Mouse (Mus musculus) gastrocnemius, postnatal 36 days (tissue): ENCODE data around the gene Gpc1. TPM values are rescaled to one million over a fixed set of nuclear protein-coding genes. Genes with fewer than 3 reads are reported as not detected.

Source experiments
- DNase-seq, 2 experiments: peaks; one replicate each; pipeline ENCODE4 v3.0.0; 2022
- intact Hi-C: fragments of 180-260 bp; cut with DNase I; formaldehyde crosslinking; loops from one replicate; pipeline ENCODE4 v1.15.1; 2025
- long read RNA-seq, 2 experiments: library from polyadenylated mRNA; stranded (forward); transcript quantifications; one replicate each; pipeline ENCODE4 v2.0.0; 2021
- total RNA-seq, 2 experiments: library from RNA; stranded (reverse); gene quantifications; 2 replicates each; pipeline ENCODE4 v1.2.3; 2021

Gene Gpc1
- total RNA-seq = 100 to 1,000 TPM; 244 to 266 TPM
- long read RNA-seq, experiment 1, full-length matches to known transcripts = 131 of 245 reads
- long read RNA-seq, experiment 1, partial matches to known transcripts = 105 of 245 reads
- long read RNA-seq, experiment 1, other reads (novel, unspliced or antisense) = 9 of 245 reads
- long read RNA-seq, experiment 2, full-length matches to known transcripts = 150 of 297 reads
- long read RNA-seq, experiment 2, partial matches to known transcripts = 141 of 297 reads
- long read RNA-seq, experiment 2, other reads (novel, unspliced or antisense) = 6 of 297 reads

DNA sequence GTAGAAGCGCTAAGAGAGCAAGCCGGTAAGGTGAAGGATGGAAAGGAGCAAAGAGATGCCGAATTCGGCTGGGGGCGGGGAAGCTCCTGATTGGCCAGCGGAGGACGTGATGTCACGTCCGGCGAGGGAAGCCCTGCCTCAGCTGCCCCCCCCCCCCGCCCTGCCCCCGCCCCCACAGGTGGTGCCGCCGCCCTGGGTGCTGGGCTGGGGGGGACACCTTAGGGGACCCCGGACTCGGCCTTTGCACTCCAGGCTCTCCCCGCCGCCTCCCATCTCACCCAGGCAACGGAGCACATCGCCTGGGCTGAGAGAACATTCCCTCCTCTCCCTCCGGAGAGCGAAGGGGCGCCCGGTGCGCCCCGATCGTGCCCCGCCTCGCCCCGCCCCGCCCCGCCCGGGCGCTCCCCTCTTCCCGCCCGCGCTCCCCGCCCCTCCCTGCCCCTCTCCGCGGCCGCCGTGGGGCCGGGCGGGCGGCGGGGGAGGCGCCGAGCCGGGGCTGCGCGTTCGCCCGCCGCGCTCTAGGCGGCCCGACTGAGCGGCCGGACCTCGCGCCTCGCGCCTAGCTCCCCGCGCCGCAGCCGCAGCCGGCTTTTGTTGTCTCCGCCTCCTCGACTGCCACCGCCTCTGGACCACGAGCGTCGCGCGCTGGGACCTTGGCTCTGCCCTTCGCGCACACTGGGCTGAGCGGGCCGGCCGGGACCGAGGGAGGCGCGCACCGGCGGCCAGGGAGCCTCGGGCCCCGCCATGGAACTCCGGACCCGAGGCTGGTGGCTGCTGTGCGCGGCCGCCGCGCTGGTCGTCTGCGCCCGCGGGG is at the start of gene Gpc1:
Gpc1 (plus strand) TSS at position 458 of the 814 bp plus-strand sequence.
- peak; percentile 72 to 73 for DNase-seq
- intact Hi-C loops = loop anchor here (1.0 to 5.0 kb wide), 2 partner anchors 59 to 127 kb away; no protein-coding TSS in a partner anchor

DNA sequence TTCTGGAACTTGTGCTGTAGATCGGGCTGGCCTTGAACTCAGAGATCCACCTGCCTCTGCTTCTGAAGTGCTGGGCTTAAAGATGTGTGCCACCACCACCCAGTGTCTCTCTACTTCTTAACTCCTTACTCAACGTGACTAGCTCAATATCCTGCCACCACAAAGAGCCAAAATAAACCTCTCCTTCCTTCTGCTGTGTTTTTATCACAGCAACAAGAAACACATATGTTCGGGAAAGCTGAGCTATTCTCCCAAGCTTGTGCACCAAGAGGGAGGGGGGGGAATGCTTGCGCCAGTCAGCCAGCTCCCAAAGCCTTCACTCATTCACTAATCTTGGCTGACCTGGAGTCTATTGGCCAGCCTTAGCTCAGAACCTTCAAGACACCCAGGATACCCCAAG is 49.6 kb upstream of the Gpc1 start:
- intact Hi-C loops = loop anchor here (5.0 kb wide), 1 partner anchor 70 kb away; no protein-coding TSS in a partner anchor

DNA sequence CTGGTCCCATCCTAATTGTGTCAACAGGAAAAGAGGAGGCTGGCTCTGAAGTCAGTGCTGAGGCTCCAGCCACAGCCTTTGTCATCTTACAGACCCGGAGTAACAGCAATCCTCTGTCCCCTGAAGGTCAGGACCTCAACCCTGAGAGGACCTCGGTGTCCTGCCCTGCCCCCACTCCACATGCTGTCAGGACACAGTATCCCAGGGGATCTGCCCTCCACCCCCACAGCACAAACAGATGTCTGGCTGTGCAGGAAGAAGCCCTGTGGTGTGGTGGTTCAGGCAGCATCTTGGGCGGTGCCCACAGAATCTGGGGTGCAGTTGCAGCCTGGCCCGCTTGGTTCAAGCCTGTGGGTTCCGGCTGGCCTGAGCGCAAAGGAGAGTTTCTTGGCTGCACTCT is 48.9 kb upstream of the Gpc1 start:
- intact Hi-C loops = loop anchor here (5.0 kb wide), 1 partner anchor 70 kb away; no protein-coding TSS in a partner anchor
- peak in 1 of 2 experiments; percentile 36 for DNase-seq

More for the DNA sequence above, 49.6 kb upstream of the Gpc1 start:
- DNase-seq = no peak

DNA sequence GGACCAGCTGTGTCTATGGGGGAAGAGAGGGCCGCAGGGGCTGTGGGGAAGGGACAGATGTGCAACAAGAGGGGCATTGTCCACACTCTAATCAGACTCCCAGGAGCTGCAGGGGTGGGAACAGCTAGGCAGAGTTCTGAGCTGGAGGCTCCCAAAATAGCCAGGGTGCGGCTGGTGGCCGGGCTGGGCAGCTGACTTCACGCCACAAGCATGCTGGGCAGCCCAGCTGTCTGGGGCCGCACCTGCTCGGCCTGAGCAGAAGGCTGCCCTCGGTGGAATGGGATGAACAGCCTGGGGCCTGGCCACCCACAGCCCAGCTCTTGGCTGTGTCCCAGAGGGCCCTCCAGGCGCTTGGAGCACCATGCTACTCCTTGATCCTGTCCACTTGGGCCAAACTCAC is 44.2 kb upstream of the Gpc1 start:
- DNase-seq = peak; percentile 43 to 53
- intact Hi-C loops = loop anchor here (5.0 kb wide), 1 partner anchor 90 kb away; no protein-coding TSS in a partner anchor

DNA sequence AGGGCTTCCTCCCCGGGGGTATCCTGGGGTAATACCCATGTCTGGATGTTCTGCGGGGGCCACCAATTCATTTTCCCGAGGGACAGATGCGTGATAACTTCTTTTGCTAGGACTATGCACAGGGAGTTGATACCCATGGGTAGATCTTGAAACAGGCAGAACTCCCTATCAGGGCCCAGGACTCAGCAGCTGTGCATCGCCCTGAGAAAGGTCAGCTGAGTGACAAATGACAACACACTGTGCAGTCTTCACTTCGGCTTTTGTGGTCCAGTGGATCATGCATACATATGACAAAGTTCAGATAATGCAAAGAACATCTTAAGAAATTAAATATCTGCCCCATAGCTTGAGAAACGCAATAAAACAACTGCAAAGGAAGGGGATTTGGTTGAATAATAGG is 43.4 kb upstream of the Gpc1 start:
- no peak for DNase-seq
- intact Hi-C loops = loop anchor here (5.0 kb wide), 1 partner anchor 91 kb away; no protein-coding TSS in a partner anchor

DNA sequence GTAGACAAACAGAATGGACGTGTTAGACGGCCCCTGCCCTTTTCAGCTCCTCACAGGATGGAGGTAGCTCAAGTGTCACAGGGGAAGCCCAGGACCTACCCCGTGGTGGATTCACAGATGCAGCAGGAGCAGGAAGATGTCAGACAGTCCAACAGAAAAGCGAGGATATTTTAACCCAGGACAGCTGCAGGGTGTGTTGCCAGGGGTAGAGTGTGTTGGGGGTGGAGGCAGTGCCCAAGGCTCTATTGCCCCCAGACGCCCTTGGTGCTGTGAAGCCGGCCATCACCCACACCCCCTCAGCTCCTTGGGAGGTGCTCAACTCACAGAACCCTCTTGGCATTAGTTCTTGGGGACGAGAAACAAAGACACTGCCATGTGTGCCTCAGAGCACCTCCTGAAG is 40.8 kb upstream of the Gpc1 start:
- no peak for DNase-seq
- intact Hi-C loops = loop anchor here (5.0 kb wide), 1 partner anchor 37 kb away; no protein-coding TSS in a partner anchor

DNA sequence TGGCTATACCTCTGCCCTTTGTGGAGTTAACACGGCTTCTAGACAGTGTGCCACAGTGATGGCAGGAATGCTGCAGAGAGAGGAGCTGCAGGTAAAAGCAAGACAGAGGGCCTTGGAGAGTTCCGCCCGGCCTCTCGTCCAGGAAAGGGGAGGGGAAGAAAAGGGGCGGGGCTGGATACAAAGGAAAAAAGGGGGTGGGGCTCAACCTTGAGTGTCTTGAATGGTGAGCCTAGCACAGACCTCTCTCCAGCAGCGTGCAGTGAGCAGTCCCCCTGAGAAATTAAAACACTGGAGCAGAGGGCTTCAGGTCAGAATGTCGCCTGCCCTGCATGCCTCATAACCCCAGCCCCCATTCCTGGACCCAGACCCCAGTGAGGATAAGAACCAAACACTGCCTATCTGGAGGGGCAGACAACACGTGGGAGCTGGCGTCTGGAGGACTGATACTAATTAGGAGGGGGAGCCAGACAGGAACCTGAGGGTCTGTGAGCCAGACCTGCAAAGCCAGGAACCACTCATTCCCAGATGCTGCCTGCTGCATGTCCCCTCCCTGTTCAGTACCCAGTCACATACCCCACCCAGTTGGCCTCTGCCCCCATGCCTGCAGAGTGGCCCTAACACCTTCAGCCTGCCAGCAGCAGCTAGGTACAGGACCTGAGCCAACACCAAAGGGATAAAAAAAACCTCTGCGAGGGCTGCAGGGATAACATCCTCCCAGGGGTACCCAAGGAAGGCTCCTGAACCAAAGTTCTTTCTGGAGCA is 40.2 kb upstream of the Gpc1 start:
- intact Hi-C loops = loop anchor here (5.0 kb wide), 1 partner anchor 36 kb away; no protein-coding TSS in a partner anchor
- no peak for DNase-seq

DNA sequence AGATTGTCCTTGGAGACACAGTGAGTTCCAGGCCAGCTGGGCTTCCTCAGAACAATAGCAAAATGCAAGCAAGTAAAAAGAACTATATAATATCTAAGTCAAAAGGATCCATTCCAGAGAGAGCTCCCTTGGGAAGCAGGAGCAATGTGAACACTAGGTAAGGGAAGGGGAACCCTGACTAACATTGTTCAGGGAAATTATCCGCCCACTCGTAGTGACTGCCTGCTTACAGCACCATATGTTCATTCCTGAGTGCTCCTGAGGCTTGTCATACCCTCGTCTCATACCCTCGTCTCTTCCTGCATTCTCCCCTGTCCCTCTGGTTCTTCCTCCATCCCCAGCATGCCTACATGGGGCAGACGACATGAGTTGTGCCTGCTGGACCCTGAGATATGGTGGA is 37.7 kb upstream of the Gpc1 start:
- intact Hi-C loops = loop anchor here (5.0 kb wide), 1 partner anchor 34 kb away; no protein-coding TSS in a partner anchor
- DNase-seq = no peak

DNA sequence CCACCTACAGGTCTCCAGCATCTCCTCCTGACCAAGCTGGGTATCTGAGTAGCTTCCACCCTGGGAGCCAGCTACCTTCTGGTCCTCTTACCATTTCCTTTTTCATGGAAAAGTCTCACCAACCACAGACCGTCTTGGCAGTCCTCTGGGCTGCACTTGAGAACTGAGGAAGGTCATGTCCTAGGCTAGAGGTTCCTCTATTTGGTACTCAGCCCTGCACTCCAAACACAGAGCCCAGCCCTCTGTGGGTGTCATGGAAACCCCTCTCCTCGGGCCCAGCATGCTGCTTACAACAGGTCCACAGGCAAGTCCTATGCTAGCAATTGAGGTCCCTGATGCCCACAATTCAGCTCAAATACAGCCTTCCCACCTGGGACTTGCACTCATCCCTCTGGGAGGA is 33.0 kb upstream of the Gpc1 start:
- DNase-seq = no peak
- intact Hi-C loops = no loop called here

DNA sequence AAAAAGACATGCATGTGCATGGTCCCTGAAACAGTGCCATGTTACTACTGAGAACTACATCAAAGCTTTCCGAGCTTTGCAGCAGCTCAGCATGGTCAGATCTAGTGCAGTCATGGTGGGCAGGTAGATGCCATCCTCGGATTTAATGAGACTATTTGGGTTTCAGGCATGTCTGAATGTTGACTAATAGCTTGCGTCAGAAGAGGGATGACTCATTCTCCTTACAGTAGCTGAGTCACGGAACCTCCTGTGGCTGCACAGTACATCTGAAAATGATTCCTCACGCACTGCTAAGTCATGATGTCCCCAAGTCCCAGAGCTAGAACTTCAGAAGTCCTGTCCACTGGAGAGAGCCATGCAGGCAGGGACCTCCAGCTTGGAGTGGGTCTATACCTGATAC is 31.8 kb upstream of the Gpc1 start:
- intact Hi-C loops = no loop called here
- DNase-seq = no peak

DNA sequence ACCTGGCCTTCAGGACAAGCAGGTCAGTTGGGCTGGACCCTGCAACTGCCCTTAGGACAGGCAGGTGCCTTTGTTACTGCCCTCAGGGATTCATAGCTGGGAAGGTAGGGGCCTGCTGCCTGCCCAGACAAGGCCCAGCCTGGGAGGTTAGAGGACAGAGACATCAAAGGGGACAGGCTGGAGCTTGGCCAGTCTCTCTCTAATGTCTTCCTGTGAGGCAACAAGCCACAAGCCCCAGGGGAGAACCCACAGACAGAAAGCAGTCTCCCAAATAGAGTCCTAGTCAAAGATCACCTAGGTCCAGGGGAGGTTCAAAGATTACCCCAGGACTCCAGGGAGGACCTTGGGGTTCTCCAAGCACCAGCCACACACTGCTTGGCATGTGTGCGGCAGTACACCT is 29.1 kb upstream of the Gpc1 start:
- intact Hi-C loops = no loop called here
- DNase-seq = no peak

DNA sequence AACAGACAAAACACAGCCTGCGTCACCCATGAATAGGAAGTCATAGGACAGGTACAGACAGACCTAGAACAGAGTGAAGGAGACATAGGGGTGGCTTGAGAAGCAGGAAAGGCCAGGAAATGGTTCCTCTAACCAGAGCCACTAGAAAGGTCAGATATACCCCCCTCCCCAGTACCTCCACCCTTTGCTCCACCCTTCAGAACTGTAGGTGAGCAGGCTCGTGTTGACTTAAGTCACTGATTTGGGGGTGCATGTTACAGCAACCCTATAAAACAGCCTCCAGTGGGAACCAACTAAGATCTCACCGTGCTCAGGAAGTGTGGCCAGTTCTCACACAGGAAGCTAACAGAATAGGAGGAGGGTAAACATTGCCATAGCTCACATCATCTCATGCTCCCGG is 28.1 kb upstream of the Gpc1 start:
- DNase-seq = no peak
- intact Hi-C loops = no loop called here

DNA sequence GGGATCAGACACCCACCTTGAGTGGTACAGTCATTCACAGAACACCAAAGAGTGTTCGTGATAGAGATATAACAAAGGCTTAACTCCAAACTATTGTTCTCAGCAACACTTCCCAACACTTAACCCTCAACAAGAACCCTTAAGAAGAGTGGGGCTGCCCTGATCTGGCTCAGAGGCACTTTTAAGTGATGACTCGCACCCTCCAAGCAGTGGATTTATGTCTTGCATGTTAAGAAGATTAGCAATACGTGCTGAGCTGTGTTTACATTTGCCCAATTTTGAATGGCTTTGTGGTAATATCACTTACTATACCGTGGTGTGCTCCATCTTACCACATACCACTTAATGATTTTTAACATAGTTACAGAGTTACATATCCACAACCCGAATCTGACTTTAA is 26.3 kb upstream of the Gpc1 start:
- intact Hi-C loops = no loop called here
- DNase-seq = no peak

DNA sequence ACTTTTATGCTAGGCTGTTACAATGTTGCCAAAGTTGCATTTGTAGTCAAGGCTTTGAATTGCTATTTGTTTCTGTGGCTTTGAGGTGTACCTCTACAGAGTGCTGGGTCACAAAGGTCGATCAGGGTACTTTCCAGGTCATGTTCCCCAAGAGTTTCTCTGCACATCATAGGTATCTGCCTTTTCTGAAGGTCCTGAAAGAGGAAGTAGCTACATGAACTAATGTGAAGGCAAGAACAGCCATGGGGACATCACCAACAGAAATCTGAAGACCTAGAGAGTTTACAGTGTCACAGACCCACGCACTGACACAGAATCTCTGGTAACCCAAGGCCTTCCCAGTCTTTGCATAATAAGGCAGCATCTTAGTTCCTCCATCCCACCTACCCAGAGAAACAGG is 25.6 kb upstream of the Gpc1 start:
- no peak for DNase-seq
- intact Hi-C loops = no loop called here

DNA sequence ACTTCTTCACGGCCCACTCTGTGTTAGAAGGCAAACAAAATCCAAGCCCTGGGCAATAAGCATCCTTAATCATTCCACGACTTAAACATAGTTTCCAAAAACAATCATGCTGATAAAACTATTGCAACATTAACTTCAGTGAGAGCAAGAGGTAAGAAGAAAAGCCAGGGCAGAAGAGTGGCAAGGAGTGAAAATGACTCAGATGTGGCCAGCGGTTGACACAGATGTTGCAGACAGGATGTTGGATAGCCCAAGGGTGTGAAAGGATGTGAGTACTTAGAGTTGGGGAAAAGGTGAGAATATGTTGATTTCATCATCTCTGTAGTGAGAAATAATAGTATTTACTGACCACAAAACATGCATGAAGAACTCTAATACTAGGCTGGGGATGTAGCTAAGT is 24.7 kb upstream of the Gpc1 start:
- intact Hi-C loops = no loop called here

DNA sequence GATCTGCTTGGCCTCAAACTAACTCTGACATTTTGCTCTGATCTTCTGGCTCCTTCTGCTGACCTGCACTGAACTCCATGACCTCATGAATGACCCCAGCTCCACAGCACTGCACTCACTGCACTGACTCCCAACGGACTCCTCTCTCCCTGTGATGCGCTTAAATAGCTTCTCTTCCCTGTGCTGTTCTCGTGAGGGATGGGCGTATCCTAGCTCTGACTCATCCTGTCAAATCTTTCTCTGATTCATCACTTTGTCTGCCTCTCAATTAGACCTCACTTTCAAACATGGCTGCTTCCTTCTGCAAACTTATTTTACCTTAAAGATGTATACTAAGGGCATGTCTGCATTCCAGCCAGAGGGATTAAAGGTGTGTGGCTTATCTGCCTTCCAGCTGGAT is 21.8 kb upstream of the Gpc1 start:
- intact Hi-C loops = no loop called here
- DNase-seq = no peak

More for the DNA sequence above, 24.7 kb upstream of the Gpc1 start:
- no peak for DNase-seq

DNA sequence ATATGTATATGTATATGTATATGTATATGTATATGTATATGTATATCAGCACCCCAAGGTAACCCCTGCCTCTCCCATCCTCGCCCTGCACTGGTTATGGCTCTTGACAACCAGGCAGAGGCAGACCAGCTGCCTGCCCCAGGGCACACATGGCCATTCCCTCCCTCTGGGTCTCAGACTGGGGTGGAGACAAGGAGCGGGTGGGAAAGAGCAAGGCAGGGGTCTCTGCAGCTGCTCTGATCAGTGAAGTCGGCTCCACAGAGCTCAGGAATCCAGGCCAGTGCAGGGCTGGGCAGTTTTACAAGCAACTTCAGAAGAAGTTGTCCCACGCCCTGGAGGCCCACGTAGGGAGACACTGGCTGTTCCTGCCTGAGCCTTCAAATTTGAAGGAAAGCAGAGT is 17.1 kb upstream of the Gpc1 start:
- no peak for DNase-seq
- intact Hi-C loops = no loop called here

DNA sequence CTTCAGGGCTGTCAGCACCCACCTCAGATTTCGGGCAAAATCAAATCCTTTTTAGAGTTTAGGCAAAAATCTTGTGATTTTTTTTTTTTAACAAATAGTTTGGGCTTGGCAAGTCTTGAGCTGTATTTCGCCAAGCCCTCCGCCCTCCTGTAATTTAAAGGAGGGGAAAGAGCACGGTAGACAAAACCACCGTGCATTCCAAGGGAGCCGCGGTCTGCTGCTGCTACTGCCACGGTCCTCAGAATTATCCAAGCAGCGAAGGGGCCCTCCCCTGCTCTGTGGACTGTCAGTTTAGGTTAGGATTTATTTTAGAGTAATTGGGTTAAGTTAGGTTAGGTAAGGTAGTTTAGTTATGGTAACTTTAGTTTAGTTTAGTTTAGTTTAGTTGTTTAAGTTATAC is 16.3 kb upstream of the Gpc1 start:
- no peak for DNase-seq
- intact Hi-C loops = no loop called here

DNA sequence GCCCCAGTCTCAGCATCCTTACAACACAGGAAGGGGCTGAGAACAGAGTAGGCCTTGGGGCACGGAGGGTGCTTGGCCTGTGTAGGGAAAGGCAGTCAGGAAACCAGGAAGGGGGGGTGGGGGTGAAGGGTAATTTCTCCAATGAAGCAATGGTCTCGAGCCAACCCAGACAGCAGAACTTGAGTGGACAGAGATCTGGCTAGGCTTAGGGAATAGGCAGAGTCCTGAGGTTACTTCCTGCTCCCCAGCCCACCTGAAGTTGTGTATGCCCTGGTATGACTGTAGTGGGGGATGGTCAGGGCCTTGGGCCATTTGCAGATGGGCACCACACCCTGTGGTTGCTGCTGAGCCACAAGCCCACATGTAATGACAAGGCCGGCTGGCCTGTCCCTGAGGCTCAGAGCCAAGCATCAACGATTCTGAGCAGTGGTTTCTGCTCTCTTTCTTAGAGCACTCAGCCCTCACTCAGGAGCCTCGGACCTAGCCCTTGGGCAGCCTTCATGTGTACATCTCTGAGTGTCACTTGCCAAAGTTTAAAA is 15.6 kb upstream of the Gpc1 start:
- no peak for DNase-seq
- intact Hi-C loops = no loop called here

DNA sequence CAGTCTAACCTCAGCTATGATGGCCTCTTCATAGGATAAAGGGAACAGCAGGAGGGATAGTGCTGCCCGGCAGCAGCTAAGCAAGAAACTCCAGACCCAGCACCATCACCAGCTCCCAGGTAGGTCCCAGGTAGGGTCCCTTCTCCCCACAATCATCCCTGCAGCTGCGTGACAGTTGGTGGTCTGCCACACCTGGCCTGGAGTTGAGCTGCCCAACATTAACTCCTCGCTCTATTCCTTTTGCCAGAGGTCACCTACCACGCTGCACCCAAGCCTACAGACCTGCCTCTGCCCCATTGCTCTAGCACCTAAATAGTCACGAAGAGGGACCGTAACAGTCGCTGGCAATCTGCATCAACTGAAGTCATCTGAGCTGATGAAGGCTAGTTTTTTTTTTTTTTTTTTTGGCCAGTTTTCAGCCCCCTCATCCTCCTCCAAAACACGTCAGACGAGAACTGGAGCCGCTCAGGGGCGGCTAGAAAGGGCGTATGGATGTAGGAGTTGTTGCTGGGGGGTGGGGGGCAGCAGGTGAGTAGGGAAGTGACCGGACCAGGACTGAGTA is 738 bp upstream of the Gpc1 start:
- no peak for DNase-seq
- intact Hi-C loops = loop anchor here (5.0 kb wide), 1 partner anchor 58 kb away; no protein-coding TSS in a partner anchor
